Mouse (Mus musculus): Measurements from ENCODE around the gene Pspn.

The Pspn gene

GRCm38 (mm10) chr17:56962642-56963405 is 37.0 kb downstream of the Pspn start:
- no peak for DNase-seq (ENCODE audit: low spot score in 2 of 2)

- no peak for DNase-seq (ENCODE audit: low spot score in 2 of 2)
Measured at GRCm38 (mm10) chr17:56961880-56962279, 37.9 kb downstream of the Pspn start.

GRCm38 (mm10) chr17:56958667-56959066 is 41.2 kb downstream of the Pspn start:
- no peak for DNase-seq (ENCODE audit: low spot score in 2 of 2)

DNA sequence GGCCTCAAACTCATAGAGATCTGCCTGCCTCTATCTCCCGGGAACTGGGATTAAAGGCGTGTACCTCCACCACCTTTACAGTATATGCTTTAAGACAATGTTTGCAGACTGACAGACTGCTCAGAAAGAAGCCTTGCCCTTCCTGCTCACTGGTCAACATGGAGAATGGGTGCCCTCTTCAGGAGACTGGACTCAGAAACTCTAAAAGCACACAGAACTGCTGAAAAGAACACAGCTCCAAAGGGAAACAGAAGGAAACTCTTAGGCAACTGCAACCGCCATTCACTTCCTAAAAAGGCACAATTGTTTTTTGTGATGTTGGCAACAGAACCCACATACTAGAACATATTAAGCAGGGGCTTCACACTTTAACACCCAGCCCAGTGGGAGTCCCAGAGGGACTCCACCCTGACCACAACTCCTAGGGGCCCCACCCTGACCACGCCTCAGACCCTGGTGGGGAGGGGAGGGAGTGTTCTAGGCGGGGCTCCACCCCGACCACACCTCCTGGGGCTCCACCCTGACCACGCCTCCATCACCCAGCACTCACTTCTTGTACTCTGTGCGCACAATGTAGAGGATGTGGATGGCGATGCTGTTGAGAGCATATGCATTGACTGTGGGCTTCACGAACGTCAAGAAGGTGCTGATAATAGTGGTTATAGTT is 41.9 kb downstream of the Pspn start:
- peak; percentile 75 to 83 for DNase-seq (ENCODE audit: low spot score in 2 of 2)

GRCm38 (mm10) chr17:56954871-56955270 is 44.9 kb downstream of the Pspn start:
- DNase-seq (ENCODE audit: low spot score in 2 of 2) = no peak

DNA sequence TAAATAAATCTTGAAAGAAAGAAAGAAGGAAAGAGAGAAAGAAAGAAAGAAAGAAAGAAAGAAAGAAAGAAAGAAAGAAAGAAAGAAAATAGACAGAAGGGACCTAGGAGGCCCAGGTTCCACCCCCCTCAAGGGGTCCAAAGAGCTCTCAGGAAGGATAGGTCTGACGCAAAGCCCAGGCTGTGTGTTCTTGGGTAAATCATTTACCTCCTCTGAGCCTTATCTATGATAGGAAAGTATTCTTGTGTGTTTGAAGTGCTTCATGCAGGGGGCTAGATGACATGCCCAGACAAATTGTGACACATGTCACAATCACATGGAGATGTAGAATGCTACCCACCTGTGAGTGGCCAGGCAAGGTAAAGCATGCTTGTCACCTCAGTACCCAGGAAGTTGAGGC is 47.2 kb downstream of the Pspn start:
- no peak for DNase-seq (ENCODE audit: low spot score in 2 of 2)

GRCm38 (mm10) chr17:56950915-56951314 is 48.9 kb downstream of the Pspn start:
- peak; percentile 62 to 84 for DNase-seq (ENCODE audit: low spot score in 2 of 2)
